Mouse (Mus musculus): Measurements from ENCODE around the gene Zfp710.

DNA sequence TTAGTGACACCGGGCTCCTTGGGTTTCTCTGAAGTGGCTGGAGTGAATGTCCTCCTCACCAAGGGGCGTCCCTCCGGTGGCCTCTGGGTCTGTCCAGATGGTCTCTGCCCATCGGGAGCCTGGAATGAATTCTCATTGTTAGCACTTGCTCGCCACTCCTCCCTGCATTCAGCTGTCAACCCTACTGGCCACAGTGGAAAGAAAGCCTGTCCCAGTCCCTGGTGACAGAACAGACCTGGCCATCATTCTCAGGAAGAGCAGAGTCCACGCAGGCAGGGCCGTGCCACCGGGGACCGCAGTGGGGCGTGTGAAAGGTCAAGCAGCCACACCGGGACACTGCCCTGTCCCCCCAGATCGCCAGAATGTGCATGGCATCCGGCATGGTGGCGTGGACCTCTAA, 33.2 kb downstream of the Zfp710 start:
- TF ChIP-seq CTCF (IDR thresholded peaks at IDR 0.05; ENCODE audit: control insufficient read depth, insufficient read depth, insufficient replicate concordance, low read depth, low read length) = no peak
- TF ChIP-seq POLR2A (IDR thresholded peaks at IDR 0.05; ENCODE audit: control insufficient read depth, low read depth, low read length) = no peak
